Mouse (Mus musculus) myocyte (in vitro differentiated cells): ENCODE data around the gene Krit1. TPM values are rescaled to one million over a fixed set of nuclear protein-coding genes. Genes with fewer than 3 reads are reported as not detected.
"Not testable (repeated sequence)": the region's sequence is repeated elsewhere in the genome, so short reads cannot be mapped to it uniquely, and the experiment has no call there.

ENCODE experiments used
- H3K27me3 ChIP-seq: one replicate; pipeline ENCODE4 v1.6.1; 2011; ENCODE audit not compliant: control insufficient read depth, insufficient read depth, insufficient read length
- H3K36me3 ChIP-seq: one replicate; pipeline ENCODE4 v1.6.1; 2011; ENCODE audit not compliant: control insufficient read depth, insufficient read depth
- H3K4me2 ChIP-seq: one replicate; pipeline ENCODE4 v1.6.1; 2011; ENCODE audit warnings: low read depth, control low read depth
- H3K4me3 ChIP-seq: one replicate; pipeline ENCODE4 v1.5.1; 2011; ENCODE audit warnings: mild to moderate bottlenecking, control low read depth, moderate library complexity
- H3K79me2 ChIP-seq: one replicate; pipeline ENCODE4 v1.6.1; 2011; ENCODE audit not compliant: control insufficient read depth, insufficient read depth
- H3ac ChIP-seq: one replicate; pipeline ENCODE4 v1.6.1; 2011; ENCODE audit not compliant: control insufficient read depth, insufficient read length
- CEBPB ChIP-seq: IDR thresholded peaks from 2 replicates; pipeline ENCODE4 v1.6.1; 2011; ENCODE audit warnings: mild to moderate bottlenecking, moderate library complexity; ENCODE audit not compliant: poor library complexity, insufficient read depth, severe bottlenecking
- E2F4 ChIP-seq: IDR thresholded peaks from one replicate; pipeline ENCODE4 v1.6.1; 2011; ENCODE audit warnings: mild to moderate bottlenecking, control low read depth, moderate library complexity; ENCODE audit not compliant: insufficient read depth
- MAX ChIP-seq: IDR thresholded peaks from one replicate; pipeline ENCODE4 v1.6.1; 2011; ENCODE audit warnings: low read depth, mild to moderate bottlenecking, control low read depth
- MYOD1 ChIP-seq, 3 experiments: IDR thresholded peaks; one replicate each; pipeline ENCODE4 v1.6.1; 2011; ENCODE audit warnings: control low read depth in 2 of 3, low read depth in 2 of 3, mild to moderate bottlenecking in 2 of 3, moderate library complexity in 1 of 3; ENCODE audit not compliant: insufficient read length in 2 of 3, control insufficient read depth in 1 of 3
- MYOG ChIP-seq, 3 experiments: IDR thresholded peaks; one replicate each; pipeline ENCODE4 v1.6.1; 2011; ENCODE audit warnings: control low read depth in 2 of 3, low read depth in 2 of 3, mild to moderate bottlenecking in 2 of 3; ENCODE audit not compliant: insufficient read length in 2 of 3, control insufficient read depth in 1 of 3, insufficient read depth in 1 of 3
- POLR2A ChIP-seq: IDR thresholded peaks from one replicate; pipeline ENCODE4 v1.6.1; 2011; ENCODE audit warnings: low read depth, mild to moderate bottlenecking, control low read depth, moderate library complexity; ENCODE audit not compliant: insufficient read length
- POLR2AphosphoS2 ChIP-seq: IDR thresholded peaks from one replicate; pipeline ENCODE4 v1.6.1; 2011; ENCODE audit warnings: low read depth, control low read depth; ENCODE audit not compliant: insufficient read length
- REST ChIP-seq: IDR thresholded peaks from one replicate; pipeline ENCODE4 v1.6.1; 2011; ENCODE audit warnings: mild to moderate bottlenecking, control low read depth, moderate library complexity; ENCODE audit not compliant: insufficient read depth, insufficient read length
- SRF ChIP-seq: IDR thresholded peaks from one replicate; pipeline ENCODE4 v1.6.1; 2011; ENCODE audit warnings: low read depth; ENCODE audit not compliant: control insufficient read depth, insufficient read length
- TCF12 ChIP-seq: IDR thresholded peaks from one replicate; pipeline ENCODE4 v1.6.1; 2011; ENCODE audit warnings: mild to moderate bottlenecking, control low read depth; ENCODE audit not compliant: poor library complexity, insufficient read depth, severe bottlenecking
- TCF3 ChIP-seq: IDR thresholded peaks from one replicate; pipeline ENCODE4 v1.6.1; 2011; ENCODE audit warnings: low read depth, control low read depth; ENCODE audit not compliant: insufficient read length
- USF1 ChIP-seq: IDR thresholded peaks from one replicate; pipeline ENCODE4 v1.6.1; 2011; ENCODE audit warnings: low read depth, mild to moderate bottlenecking, control low read depth, moderate library complexity
- polyA plus RNA-seq: library from polyadenylated mRNA; unstranded; fragments of >200 nt; fragmentation: generic; extraction: Trizol; gene quantifications from one replicate; pipeline ENCODE4 v1.2.1, GENCODE M21; 2012; ENCODE audit warnings: missing spikeins

Gene Krit1
- polyA plus RNA-seq, 1 experiment, result 6.5 TPM

GRCm38 (mm10) chr5:3873485-3873884 lies 70.5 kb downstream of the Krit1 start:
- Histone ChIP-seq H3ac (no peak overlapping the region), H3K4me3 (no peak overlapping the region), H3K36me3 (no peaks in the 10 kb centered on the region), H3K27me3 (no peaks in the 10 kb centered on the region), H3K79me2 (no peaks in the 10 kb centered on the region), H3K4me2 (no peak overlapping the region)
- TF ChIP-seq POLR2A (no peak), USF1 (peak; percentile 75)

DNA sequence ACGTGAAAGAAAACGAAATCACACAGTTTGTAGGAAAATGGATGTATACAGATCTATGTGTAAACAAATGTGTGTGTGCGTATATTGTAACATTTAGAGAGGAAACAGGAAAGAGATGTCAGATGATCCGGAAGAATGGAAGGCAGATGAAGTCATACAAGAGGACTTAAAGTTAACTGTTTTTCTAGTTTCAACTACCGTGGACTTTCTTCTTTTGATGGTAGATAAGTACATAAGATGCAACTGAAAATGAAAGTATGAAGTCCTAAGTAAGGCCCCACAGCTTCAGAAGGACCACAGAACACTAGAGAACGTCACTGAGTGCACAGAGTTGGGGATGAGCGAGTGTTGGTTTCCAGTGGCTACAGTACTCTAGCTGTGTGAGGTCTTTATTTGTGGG lies 83.9 kb downstream of the Krit1 start:
- H3ac ChIP-seq, H3K4me2 ChIP-seq, H3K27me3 ChIP-seq, H3K36me3 ChIP-seq, H3K79me2 ChIP-seq, H3K4me3 ChIP-seq: not testable (repeated sequence)

GRCm38 (mm10) chr5:3889201-3889600 lies 86.2 kb downstream of the Krit1 start:
- Histone ChIP-seq H3K4me2 (no peak overlapping the region), H3K27me3 (no peaks in the 10 kb centered on the region), H3K79me2 (peaks cover 8% of the 10 kb centered on the region)

DNA sequence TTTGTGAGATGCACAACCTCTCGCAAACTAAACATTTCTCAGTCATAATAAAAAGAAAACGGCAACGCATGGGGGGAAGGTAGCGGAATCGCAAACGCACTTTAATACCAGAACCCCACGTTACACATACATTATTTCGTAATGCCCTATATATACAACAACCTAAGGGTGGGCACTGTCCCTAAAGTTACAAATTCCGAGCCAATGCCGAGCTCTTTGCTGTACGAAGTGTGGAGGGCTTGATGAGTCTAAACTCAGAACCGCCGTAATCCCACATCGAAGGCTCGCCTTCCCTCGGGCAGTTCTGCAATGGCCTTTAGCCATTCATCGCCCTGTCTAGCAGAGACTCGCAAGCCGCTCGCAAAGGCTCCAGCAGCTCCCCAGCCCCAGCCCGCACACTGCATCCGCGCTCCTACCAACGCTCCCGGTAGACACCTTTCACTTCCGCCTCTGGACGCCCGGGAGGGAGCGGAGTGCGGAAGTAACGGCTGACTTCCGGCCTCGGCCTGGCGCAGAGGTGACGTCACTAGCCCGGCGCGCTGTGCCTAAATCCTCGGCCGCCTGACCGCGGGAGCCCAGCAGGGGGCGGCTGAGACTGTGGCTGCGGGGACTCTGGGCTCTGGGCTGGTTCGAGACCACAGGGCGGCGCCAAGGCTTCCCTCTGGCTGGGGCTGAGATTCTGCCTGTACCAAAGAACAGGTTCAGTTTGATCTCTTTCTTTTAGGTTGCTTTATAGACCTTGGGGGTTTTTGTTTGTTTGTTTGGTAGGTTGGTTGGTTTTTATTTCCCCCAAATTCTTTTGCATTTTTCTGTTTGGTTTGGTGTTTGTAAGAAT lies 90.7 kb downstream of the Krit1 start, which contains the start of gene Mterf1a:
Mterf1a (minus strand) TSS at position 475 of the 835 bp plus-strand sequence.
- H3K36me3 ChIP-seq, H3ac ChIP-seq, H3K27me3 ChIP-seq, H3K79me2 ChIP-seq: not testable (repeated sequence)
- H3K4me2 ChIP-seq, result peak within 1 kb of the TSS; percentile 93
- peak within 1 kb of the TSS; percentile 29 for H3K4me3 ChIP-seq

More at GRCm38 (mm10) chr5:3889201-3889600, 86.2 kb downstream of the Krit1 start:
- Histone ChIP-seq H3K4me3 (no peak overlapping the region), H3ac (no peak overlapping the region), H3K36me3 (no peaks in the 10 kb centered on the region)
- TF ChIP-seq MYOD1 (IDR thresholded peaks at IDR 0.05; ENCODE audit: control insufficient read depth in 1 of 3, insufficient read length in 2 of 3, low read depth in 2 of 3) (no peak), POLR2AphosphoS2 (no peak), E2F4 (no peak), TCF12 (no peak), SRF (no peak), POLR2A (no peak), CEBPB (no peak), MAX (no peak), REST (no peak), USF1 (no peak), MYOG (IDR thresholded peaks at IDR 0.05; ENCODE audit: control insufficient read depth in 1 of 3, insufficient read depth in 1 of 3, insufficient read length in 2 of 3, low read depth in 2 of 3) (no peak), TCF3 (no peak)

DNA sequence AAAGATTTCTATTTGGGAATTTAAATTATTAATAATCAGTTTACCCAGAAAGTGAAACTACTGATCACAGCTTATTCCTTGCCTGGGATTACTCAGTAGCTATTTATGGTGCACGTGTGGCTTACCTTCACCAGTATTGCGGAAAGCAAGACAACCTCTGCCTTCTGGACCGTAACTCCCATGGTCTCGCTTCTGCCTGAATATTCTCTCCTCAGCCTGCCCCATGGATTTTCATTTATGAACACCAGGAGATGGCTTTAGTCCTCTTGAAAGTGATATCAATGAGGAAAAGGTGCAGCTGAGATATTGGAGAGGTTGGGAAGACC lies 91.3 kb downstream of the Krit1 start:
- H3K4me2 ChIP-seq, H3K79me2 ChIP-seq, H3K27me3 ChIP-seq, H3K36me3 ChIP-seq, H3ac ChIP-seq, H3K4me3 ChIP-seq: not testable (repeated sequence)

Other genes starting within 250 kb of the Krit1 start
- gene 1700109H08Rik, start 231.6 kb upstream of the Krit1 start, polyA plus RNA-seq, result 0.38 TPM
- gene Pex1, start 207.1 kb upstream of the Krit1 start, polyA plus RNA-seq, result 4.2 TPM
- 1.9 TPM for gene Rbm48, start 206.6 kb upstream of the Krit1 start, polyA plus RNA-seq
- not detected for gene Tmbim7, start 152.0 kb upstream of the Krit1 start, polyA plus RNA-seq
- gene Gatad1, start 146.0 kb upstream of the Krit1 start, polyA plus RNA-seq, result 89.9 TPM
- 8.5 TPM for gene Ankib1, start 259 bp upstream of the Krit1 start, polyA plus RNA-seq
- gene Lrrd1, start 42.0 kb downstream of the Krit1 start, polyA plus RNA-seq, result 0.04 TPM
- gene Mterf1a, start 90.7 kb downstream of the Krit1 start, polyA plus RNA-seq, result 1.7 TPM
- 3.0 TPM for gene Akap9, start 124.9 kb downstream of the Krit1 start, polyA plus RNA-seq